Mouse (Mus musculus): ENCODE measurements around the gene Prkg1.

Gene Prkg1

DNA sequence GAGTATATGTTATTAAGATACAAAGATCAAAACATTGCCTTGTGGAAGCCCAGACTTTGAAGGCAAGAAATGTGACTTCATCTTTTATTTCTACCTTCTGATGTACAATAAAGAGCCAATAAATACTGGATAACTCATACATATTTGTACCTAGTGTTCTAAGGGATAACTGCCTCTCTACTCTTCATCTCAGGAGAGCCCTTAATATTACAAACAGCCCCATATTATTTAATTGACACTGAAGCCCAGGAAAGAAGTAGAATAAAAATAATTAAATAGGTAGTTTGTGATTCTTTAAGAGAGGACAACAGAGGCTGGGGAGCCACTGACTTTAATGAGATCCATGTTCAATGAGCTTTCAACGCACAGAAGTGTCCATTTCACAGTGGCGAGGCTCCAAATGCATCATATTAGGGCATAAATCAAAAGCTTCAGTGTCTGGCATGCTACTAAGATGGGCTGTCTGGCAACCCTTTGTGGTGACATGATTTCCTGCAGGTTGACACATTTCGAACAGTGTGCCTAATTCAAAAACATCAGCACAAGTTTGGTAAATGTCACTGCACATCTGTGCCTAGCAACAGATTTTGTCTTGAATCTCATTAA lies 753.2 kb downstream of the Prkg1 start:
- DNase-seq, result no peak

DNA sequence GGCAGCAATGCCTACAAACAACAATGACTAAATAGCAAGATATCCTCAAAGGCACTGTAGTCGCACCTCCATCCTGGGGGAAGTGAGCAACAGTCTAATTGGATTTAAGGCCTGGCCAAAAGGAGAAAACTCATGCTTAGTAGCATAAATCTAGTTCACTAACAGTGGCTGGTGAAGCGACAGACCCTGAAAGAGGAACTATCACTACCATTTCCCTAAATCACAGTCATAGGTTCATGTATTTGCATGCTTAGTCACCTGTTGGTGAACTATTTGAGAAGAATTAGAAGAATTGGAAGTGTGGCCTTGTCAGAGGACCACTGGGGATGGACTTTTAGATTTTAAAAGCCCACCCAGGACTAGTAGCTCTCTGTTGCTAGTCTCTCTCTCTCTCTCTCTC lies 766.3 kb downstream of the Prkg1 start:
- no peak for DNase-seq

DNA sequence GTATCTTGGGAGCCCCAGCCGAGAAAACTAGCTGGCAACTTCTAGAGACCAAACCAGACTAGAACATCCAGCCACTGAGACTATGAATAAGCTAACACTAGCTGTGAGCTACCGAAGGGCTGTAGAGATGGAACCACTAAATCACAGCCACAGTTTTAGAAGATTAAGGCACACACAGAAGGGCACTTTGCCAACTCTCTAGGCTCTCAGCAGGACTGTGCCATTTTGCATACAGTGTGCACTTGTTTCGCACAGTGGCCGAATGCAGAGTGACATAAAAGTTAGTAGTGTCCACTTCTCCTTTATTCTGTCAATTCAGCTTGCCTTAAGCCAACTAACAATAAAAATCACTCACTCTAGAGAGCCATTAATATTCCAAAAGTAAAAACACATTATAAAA lies 774.4 kb downstream of the Prkg1 start:
- no peak for DNase-seq

DNA sequence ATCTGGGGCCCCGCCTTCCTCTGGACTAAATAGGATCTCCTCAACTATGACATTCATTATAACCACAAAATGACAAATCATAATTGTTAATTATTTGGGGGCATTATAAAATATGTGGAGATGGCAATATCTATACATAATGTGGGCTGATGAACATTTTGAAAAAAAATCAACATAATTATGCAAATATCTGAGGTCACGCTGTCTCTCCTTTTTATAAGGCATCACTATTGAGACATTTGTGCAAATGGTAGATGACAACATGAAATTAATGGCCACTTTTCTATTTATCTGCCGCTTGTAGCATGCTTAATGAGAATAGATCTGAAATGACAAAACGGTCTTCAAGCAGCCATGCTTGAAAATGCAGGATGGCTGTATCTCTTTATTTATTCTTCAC lies 782.4 kb downstream of the Prkg1 start:
- no peak for DNase-seq

DNA sequence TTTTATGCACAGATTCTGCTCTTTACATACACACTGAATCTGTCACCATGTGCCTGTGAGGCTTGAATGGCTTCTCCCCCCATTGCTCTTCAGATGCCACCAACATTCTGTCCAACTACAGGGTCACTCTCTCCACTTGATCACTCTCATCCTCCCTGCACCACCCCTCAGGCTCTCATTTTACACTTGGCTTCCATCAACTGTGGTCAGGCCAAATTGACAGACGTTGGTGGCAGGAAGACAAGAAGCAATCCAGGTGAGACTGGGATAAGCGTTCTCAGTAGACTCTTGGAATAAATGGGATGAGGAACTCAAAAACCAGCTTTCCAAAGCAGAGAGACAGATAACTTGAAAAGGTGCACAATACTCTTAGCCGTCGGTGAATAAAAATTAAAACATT lies 786.7 kb downstream of the Prkg1 start:
- DNase-seq, result no peak

DNA sequence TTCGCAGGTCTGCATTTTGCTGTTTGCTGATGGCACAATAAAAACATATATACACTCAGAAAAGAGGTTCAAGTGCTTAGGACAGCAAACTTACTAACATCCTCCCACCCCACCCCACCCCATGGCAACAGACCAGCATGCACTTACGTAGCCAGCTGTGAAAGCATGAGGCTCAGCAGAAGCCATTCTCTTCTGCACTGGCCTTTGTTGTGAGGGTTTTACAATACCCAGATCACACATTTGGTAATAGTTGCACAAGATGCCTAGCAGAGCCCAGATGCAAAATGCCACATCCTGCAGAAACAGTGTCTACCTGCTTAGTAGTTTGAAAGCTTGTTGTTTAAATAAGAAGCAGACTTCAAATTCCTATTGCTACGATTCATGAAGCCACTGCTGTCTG lies 814.2 kb downstream of the Prkg1 start:
- DNase-seq, result no peak

DNA sequence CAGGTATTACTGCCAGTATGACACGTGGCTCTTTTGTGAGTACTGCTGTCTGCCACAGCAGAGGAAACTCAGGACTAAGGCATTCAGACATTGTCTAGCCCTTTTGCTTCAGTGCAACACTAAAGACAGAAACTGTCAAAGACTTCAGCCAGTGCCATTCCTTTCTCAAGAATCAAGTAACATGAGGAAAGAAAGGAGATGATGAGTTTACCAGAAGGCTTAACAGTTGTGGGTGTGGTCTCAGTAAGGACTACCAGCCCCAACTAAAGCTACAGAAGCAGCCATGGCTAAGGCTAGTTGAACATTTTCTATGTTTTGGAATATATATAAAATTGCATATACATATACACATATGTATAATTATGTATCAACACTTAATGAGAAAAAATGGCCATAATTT lies 816.6 kb downstream of the Prkg1 start:
- DNase-seq, result no peak

DNA sequence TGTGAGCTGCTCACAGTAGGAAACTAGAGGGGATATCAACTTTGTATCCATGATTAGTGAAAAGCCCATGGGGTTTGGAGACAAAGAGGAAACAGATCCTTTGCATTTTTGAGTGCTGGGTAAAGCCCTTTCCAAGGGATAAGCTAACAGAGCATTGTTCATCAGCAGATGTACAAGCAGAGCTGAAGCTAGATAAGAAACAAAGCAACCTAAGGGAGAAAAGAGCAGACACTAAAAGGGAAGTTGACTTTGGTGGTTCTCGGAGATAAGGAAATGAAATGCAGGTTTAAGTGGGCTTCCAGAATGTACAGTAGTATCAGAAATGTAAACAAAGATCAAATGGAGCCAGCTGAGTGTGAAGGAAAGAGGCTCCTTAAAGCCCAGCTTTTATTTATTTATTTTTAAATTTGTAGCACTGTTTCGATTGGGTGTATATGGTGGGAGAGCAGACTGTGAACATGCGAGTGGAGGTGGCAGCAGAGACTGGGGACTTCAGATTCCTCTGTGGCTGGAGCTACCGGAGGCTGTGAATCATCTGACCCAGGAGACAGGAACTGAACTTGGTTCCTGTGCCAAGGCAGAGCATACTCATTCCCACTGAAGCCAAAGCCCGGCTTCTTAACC lies 822.4 kb downstream of the Prkg1 start:
- DNase-seq, result no peak

DNA sequence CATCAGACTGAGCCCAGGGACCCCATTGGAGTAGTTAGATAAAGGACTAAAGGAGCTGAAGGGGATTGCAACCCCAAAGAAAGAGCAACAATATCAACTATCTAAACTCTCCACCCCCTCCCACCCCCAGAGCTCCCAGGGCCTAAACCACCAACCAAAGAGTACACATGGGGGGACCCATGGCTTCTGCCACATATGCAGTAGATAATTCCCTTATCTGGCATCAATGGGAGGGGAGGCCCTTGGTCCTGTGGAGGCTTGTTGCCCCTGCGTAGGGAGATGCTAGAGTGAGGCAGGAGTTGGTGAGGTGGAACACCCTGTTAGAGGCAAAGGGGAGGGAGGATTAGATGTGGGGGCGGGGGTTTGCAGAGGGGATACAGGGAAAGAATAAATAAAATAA lies 826.8 kb downstream of the Prkg1 start:
- no peak for DNase-seq

DNA sequence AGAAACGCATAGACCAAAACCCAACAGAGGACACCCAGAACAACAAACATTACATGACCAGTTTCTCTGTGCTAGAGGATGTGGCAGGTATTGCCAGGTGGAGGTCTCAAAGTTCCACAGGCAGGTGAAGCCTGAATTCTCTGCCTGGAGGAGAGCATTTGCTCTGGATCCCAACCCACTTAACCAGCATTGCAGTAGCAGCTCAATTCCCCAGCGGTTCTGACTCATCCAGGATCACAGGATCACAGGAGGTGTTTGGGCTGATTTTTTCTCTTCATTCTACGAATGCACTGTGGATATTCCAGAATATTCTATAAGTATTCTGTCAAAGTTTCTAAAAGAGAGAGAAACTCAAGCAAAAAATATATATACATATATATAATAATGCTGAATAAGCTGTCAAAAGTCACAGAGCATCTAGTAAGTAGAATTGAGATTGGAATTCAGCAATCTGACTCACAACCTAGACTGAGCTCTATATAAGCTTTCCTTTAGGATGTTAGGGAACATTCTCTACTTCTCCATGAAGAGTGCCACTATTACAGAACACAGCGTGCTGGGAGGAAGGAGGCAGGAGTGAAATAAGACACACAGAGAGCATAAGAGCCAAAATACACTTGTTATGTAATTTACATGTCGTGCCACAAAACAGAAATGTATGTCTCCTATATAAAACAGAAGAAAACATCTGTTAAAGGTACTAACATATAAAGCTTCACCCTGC lies 833.2 kb downstream of the Prkg1 start:
- DNase-seq, result no peak

DNA sequence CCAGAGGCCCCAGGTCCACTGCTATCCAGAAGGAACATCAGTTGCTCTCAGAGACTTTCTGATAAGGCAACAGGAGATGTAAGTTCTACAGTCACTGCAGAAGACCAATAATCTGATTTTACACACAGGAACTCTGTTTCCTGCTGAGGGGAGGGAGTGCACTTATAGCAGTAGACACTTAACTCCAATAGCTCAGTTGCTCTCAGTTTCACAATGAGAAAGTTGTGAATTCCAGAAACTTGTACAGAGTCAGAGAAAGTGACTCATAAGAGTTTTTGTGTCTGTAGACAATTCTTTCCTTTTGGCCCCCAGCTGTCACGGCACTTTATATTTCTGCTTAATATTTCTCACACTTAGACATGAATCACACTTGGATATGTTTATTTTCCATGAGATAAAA lies 840.8 kb downstream of the Prkg1 start:
- DNase-seq, result no peak

DNA sequence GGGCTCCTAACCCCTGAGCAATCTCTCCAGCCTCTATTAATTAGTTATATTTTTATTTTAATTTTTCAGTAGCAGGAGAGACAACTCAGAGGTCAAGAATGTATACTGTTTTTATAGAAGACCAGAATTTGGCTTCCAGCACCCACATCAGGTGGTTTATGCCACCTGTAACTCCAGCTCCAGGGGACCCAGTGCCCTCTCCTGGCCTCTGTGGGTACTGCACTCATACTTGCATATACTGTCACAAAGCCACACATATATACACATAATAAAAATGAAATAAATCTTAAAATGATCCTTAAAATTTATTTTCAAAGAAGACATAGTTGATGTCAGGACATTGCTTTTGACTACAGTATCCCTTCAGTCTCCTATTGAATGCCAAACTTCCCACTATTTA lies 862.5 kb downstream of the Prkg1 start:
- DNase-seq, result no peak

DNA sequence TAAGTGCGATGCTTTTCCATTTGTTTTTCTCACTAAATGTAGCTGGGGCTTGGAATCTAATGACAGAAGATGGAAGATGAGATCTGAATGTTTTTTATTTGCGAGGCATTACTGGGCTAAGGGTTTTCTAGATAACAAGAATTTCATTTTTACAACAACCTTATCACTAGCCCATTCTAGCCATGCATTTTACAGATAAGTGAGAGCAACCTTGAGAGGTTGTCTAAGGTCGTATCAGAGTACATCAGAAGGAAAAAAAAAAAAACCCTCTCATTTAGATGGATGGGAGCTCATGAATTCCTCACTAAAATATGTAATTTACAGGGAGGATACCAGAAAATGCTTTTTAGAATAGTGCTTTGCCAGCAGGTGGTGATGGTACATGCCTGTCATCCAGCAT lies 863.8 kb downstream of the Prkg1 start:
- no peak for DNase-seq

DNA sequence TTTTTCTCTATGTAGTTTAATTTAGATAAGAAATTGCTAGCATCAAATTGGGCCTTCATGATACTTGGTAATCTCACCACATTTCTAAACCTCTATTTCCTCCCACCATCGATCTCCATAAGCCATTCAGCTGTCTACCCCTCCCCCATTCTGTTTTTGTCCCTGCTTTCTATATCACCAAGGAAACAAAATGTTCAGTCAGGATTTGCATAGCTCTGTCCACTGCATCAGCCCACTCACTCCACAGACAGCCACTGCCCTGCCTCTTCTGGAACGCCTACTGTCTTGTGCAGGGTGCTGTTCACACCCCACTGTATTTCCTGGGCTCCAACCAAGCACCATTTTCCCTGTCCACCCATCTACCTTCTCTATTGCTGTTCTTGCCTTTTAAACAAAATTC lies 874.5 kb downstream of the Prkg1 start:
- no peak for DNase-seq

DNA sequence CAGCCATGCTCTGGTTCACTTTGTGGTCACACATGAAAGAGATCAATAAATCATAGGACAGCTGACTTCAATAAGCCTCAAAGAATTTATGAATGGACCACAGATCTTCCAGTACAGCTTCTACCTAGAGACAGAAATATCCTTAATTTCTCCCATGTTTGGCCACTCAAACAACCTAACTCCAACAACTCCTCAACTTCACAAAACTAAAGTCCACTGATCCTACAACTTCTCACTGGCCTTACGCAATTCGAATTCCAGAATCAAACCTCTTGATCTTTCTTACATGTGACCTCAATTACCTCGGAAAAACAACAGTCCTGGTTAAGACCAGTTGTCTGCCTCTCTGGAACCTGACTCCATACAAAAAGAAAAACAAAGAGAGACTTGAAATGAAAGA lies 875.0 kb downstream of the Prkg1 start:
- DNase-seq, result no peak

DNA sequence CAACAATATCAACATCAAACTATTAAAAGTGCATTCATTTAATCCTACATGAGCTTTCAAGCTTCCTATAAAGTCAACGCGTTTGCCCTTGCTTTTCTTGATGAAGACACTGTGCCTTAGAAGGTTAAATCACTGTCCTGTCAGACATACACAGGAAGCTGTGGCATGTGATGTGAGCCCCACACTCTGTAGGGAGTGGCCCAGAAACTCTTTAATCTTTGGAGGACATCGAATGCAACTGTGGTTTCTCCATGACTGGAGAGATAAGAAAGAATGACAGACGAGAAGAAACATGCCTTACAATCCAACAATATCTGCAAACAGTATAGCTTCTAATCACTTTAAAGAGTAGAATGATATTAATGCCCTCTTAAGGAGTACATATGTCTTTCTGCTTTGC lies 903.4 kb downstream of the Prkg1 start:
- DNase-seq, result no peak

DNA sequence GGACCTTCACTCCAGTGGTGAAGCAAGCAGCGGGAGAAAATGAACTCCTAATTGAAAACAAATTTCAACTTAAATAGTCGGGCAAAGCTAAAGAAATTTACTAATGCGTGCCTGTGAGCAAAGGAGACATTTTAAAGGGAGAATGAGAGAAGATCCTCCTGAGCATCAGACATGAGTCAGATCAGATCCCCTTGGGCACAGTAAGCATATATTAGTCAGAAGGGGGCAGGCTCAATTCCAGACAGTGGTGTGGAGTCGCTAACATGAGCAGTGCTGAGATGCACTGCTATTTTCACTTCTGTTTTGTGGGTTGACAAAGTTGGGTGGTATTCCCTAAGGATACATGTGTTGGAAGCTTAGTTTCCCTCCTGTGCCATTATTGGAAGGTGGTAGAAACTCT lies 913.8 kb downstream of the Prkg1 start:
- no peak for DNase-seq

DNA sequence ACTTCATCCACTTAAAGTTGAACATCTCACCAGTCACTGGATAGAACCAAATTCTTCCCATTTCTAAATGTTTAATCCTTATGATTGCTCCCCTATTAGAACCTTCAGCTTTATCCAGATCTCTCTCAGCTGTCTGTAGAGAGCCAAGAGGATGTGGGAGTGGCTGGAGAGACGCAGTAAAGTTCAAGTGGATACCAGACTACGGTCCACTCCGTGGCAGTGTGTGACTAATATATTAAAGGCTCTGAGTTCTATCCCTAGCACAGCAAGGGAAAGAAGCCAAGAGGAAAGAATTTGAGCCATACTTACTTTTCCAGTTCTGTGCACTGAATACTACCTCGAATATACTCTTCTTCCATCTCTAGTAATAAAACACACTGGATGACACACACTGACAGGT lies 919.9 kb downstream of the Prkg1 start:
- DNase-seq, result no peak

DNA sequence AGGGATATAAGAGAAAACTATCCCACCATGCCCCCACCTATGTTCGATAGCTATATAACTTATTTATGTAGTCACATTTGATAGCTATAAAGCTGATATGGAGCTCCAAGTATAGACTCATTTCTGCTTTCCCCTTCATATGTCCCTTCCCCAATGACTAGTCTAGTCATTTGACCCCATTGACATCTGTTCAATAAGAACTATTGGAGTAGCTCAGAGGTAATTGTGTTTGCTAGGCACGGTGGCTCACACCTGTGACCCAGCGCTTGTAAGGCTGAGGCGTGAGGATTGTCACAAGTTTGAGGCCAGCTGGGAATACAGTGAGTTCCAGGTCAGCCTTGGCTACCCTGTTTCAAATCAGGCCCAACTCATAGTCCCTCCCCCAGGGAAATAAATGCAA lies 921.2 kb downstream of the Prkg1 start:
- no peak for DNase-seq

DNA sequence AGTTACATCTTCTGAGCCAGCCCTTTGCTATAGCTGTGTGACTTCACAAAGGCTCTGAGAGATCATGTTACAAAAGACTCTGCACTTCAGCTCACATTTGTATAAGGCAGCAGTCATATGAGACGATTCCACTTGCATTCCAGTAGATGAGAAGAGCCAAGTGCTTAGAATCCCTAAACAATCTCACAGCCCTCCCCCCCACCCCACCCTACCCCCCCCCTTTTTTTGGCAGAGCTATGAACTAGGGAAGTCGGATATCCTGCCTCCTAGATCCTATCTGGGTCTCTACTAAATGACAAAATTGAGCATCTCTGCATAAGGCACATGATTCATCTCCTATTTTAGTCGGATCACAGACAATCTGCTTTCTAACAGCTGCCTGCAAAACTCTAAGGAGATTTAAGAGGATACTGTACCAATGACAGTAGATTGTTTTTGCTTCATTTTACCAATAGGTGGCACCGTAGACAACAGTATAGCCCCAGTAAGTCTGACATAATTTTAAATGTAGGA lies 921.7 kb downstream of the Prkg1 start:
- no peak for DNase-seq

DNA sequence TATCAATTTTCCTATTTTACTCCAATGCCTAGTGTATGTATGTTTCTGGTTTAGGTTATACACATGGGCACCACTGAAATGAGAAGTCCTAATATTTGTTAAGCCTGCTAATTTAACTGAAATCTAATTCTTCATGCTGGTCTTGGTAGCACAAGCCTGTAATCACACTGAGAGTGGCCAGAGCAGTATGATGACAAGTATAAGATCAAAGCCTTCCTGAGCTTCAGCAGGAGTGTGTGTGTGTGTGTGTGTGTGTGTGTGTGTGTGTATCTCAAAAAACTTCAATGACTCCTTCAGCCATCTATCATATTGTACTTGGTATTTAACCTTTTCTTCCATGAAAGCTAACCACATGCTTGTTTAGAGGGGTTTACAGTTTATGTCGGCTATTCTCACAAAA lies 922.2 kb downstream of the Prkg1 start:
- no peak for DNase-seq

DNA sequence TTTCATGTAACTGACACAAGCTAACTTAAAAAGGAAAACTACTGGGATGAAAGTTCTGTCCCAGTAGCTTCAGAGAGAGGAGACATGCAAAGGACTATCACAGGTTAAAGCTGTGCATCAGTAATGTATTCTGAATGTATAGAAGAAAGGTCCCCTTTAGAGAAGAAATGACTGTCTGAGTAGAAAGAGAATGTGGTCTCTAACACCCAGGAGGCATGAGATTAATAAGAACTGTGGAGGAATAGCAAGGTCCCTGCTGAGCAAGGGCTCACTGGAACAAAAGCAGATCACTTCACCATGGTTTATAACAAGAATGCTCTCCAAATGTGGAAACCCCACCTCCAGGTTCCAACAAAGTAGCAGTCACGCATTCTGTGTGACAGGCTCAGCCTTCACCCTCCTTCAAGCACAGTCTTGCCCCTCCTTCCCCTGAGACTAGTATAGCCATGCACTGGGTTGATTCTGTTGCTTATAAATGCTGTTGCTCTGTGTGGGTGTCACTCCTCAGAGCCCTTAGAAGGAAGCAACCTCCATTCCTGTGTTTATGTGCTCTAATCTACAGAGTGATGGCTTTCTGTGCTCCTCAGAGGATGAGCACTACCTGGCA lies 931.7 kb downstream of the Prkg1 start:
- DNase-seq, result no peak

DNA sequence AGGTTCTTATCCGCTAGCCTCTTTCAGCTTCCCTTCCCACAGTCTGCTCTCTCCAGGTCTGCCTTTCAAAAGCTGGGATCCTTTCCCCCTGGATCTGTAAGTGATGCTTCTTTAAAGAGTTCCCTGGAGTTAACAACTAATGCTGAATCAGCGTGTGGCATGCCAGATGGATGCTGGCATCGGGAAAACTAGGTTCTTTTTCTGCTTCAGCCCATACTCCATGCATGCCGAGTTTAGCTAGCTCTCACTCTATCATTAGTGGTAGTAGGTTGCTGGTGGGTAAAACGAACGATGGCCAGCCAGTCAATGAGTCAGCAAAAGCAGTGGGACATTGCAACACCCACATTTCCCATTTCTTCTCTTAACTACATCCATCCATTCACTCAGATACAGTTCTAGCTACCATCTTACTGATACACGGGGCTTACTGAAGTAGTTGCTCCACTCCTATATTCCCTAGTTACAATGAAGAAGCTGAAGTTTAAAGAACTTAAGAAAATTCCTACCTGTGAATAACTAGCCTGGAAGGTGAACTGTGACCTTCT lies 935.5 kb downstream of the Prkg1 start:
- no peak for DNase-seq

DNA sequence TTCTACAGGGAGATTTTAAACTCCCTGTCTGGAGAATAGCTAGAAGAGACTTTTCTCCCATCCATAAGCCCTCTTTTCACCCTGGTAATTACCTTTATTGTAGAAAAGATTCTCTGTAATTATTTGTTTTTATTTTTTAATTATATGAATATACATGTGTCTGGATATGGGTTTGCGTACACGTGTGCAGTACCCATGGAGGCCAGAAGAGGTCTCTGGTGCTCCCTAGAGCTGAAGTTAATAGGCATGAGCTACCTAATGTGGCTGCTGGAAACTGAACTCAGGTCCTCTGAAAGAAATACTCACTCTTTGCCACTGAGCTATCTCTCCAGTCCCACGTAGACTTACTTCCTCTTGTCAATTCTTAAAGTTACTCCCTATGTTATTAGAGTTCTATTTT lies 937.0 kb downstream of the Prkg1 start:
- DNase-seq, result no peak

Data from cerebellum, adult 11-12 months (tissue).